Mouse (Mus musculus) left cerebral cortex, adult 2 months (tissue): ENCODE results near the gene Tmem184b. TPM values are rescaled to one million over a fixed set of nuclear protein-coding genes. Genes with fewer than 3 reads are reported as not detected.

Source experiments
- DNase-seq, 2 experiments: peaks; one replicate each; pipeline ENCODE4 v3.0.0; 2021 to 2022; ENCODE audit warnings: low spot score in 2 of 2, mixed read lengths in 1 of 2; ENCODE audit errors: extremely low spot score in 1 of 2
- H3K27ac ChIP-seq: fragments of 200-600 bp; 2 replicates; pipeline ENCODE4 v1.8.1; 2022
- H3K4me3 ChIP-seq: fragments of 200-600 bp; 2 replicates; pipeline ENCODE4 v1.8.1; 2022
- CTCF ChIP-seq: fragments of 200-600 bp; IDR thresholded peaks from 2 replicates; pipeline ENCODE4 v1.8.1; 2022; ENCODE audit warnings: antibody characterized with exemption, mild to moderate bottlenecking, moderate library complexity
- intact Hi-C: fragments of 180-260 bp; cut with DNase I; formaldehyde crosslinking; loops from one replicate; pipeline ENCODE4 v1.15.1; 2025
- total RNA-seq, 2 experiments: library from RNA; stranded (reverse); gene quantifications; 2 replicates each; pipeline ENCODE4 v1.2.3; 2021

The Tmem184b gene
- total RNA-seq, 2 experiments from 2014 or later = 73.7 to 82.2 TPM

DNA sequence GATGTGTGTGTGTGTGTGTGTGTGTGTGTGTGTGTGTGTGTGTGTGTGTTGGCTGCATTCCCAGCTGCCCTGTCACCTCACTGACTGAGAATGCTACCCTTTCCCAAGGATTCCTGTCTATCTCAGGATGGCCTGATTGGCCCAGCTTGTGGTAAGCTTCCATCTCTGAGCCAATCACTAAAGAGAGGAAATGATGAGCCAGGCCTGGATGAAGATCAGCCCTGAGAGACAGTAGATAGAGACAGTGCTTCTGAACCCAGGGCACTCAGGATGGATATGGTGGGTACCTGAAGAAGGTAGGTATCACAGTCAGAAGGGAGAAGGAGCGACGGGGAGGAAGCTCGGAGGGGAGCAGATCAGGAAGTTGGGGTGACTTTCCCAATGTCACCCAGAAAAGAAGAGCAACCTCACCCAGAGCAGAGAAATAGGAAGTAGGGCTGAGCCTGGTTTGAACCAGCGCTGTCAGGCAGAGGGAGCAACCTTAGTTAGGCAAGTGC lies 5.8 kb upstream of the Tmem184b start:
- no peak for DNase-seq
- Histone ChIP-seq H3K27ac (no peak overlapping the region), H3K4me3 (no peak overlapping the region)
- intact Hi-C loops = no loop called here
- TF ChIP-seq CTCF = no peak

DNA sequence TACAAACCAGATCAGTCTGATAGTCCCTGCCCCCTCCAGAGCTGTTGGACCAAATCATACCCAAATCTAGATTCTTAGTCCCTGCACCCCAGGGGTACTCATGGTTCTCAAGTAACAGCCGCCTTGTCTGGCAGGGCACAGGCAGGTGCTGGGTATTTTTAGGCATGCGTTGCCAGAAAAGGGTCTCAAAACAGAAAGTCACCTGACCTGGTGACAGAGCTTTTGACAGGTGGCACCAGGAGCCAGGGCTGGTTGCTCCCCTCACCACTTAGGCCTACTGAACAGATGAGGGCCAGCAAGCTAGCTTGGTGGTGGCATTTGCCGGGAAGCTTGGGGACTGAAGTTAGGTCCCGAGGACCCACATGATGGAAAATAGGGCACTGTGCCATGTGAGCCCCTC lies 3.2 kb upstream of the Tmem184b start:
- Histone ChIP-seq H3K27ac (no peak overlapping the region), H3K4me3 (no peak overlapping the region)
- TF ChIP-seq CTCF = no peak
- no peak for DNase-seq
- intact Hi-C loops = no loop called here

DNA sequence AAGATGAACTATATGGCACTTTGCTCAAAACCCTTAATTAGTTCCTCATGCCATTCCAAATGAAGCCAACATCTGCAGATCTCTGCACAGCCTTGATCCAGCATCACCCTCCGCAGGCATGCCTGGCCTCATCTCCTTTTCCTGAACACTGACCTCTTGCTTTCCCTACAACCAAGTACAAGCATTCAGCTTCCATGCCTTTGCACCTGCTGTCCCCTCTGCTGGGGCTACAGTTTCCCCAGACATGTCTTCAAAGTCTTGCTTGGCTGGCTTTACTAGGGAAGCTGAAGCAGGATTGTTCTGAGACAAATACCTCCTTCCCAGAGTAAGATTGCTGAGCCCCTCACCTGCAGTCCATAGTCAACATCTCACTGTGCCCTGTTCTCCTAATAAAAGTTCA lies 908 bp upstream of the Tmem184b start:
- no peak for TF ChIP-seq CTCF
- H3K4me3 ChIP-seq = peak overlapping the region; percentile 93; the same call in 1 of the 2 replicates
- peak overlapping the region; percentile 98 for H3K27ac ChIP-seq
- DNase-seq = no peak
- intact Hi-C loops = loop anchor here (5.0 kb wide), 1 partner anchor 63 kb away; no protein-coding TSS in a partner anchor

DNA sequence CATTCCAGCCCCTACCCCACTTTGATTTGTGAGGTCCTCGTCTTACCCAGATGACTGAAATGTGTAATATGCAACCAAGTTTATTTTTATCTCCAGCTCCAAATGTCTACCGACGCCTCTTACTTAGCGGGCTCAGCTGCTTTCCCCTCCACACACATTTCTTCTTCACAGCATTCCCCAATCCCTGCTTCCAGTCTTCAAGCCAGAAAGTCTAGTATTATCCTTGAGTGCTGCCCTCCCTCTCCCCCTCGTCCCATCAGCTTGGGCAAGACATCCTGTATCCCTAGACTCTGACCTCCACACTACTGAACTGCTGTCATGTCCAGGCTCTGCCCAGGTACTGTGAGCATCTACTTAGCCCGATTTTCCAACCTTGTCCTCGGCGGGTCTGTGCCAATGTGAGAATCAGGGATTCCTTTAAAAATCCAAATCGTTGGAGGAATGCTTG lies 418 bp upstream of the Tmem184b start:
- Histone ChIP-seq H3K27ac (peak overlapping the region; percentile 98), H3K4me3 (peak overlapping the region; percentile 93)
- intact Hi-C loops = loop anchor here (2.0 to 5.0 kb wide), 5 partner anchors 23 to 75 kb away; partner anchors contain the start of gene Pla2g6
- no peak for DNase-seq
- no peak for TF ChIP-seq CTCF

DNA sequence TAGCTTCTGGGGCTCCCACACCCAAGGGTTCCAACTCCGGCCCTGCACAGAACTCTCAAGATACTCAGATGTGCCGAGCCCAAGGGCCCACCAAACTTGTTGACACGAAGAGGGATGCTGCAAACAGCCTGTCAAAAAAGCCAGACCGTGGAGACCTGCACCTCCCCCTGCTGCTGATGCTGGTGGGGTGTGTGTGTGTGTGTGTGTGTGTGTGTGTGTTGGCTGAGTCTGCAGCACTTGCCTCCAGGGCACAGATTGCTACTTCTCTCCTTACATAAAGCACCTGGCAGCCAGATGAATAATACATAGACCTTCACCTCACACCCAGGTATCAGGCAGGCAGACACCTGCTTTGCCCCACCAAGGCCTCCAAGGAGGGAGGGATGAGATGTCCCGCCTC lies 1.2 kb downstream of the Tmem184b start:
- H3K27ac ChIP-seq = peak overlapping the region; percentile 98
- no peak for TF ChIP-seq CTCF
- DNase-seq = no peak
- H3K4me3 ChIP-seq = peak overlapping the region; percentile 93
- intact Hi-C loops = loop anchor here (2.0 to 5.0 kb wide), 5 partner anchors 21 to 73 kb away; partner anchors contain the start of gene Pla2g6

DNA sequence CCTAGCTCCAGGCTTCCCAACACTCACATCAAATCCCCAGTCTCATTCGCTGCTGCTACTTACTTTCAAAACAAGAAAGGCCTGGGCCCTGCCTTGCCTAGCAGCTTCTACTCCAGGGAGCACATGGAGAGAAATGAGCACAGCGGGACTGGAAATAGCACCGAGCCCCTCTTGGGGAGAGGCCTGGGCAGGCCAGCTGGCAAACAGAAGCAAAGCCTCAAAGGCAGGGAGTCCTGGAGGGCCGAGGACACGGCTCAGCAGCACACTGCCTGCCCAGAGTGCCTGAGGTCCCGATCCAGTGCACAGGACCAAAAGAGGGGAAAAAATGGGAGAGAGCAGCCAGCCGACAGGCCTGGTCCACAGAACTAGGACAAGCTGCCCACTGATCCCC lies 2.4 kb downstream of the Tmem184b start:
- Histone ChIP-seq H3K4me3 (peak overlapping the region; percentile 30), H3K27ac (peak overlapping the region; percentile 74)
- intact Hi-C loops = loop anchor here (5.0 kb wide), 1 partner anchor 66 kb away; no protein-coding TSS in a partner anchor
- DNase-seq = no peak
- TF ChIP-seq CTCF = no peak

DNA sequence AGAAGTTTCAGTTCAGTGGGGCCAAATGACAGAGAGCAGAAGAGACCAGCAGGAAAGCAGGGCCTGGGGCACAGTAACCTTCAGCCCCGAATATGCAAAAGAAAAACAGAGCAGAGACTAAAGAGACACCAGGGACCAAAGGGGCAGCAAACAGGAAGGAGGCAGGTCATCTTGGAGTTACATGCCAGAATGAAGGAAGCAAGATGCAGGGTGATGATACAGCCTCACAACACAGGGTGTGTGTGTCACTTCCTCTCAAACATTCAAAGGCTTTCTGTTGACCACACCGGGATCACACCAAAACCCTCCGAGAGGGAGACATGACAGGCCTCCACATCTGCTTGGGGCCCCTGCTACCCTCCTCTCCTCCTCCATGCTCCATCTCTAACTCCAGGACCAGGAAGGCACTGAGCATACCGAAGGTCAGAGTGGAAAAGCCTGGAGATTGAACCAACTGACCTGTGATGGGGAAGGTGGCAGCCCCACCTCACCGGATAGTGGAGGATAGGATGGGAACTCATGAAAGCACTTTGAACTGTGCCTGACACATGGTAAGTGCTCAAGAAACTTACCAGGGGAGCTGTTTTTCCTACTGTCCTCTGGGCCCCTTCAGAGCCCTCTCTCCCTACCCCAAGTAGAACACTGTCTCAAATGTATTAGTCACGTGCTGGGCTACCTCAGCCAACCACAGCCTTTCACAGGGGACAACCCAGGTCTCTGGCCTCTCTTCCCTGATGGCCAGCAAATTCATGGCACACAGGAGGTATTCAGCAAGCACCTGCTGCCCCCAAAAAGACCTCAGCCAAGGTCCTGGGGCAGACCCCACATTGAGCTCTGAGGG lies 3.0 kb downstream of the Tmem184b start:
- peak overlapping the region; percentile 74 for H3K27ac ChIP-seq
- no peak for DNase-seq
- no peak for TF ChIP-seq CTCF
- H3K4me3 ChIP-seq = peak overlapping the region; percentile 30; the same call in 1 of the 2 replicates
- intact Hi-C loops = loop anchor here (5.0 kb wide), 1 partner anchor 67 kb away; no protein-coding TSS in a partner anchor

DNA sequence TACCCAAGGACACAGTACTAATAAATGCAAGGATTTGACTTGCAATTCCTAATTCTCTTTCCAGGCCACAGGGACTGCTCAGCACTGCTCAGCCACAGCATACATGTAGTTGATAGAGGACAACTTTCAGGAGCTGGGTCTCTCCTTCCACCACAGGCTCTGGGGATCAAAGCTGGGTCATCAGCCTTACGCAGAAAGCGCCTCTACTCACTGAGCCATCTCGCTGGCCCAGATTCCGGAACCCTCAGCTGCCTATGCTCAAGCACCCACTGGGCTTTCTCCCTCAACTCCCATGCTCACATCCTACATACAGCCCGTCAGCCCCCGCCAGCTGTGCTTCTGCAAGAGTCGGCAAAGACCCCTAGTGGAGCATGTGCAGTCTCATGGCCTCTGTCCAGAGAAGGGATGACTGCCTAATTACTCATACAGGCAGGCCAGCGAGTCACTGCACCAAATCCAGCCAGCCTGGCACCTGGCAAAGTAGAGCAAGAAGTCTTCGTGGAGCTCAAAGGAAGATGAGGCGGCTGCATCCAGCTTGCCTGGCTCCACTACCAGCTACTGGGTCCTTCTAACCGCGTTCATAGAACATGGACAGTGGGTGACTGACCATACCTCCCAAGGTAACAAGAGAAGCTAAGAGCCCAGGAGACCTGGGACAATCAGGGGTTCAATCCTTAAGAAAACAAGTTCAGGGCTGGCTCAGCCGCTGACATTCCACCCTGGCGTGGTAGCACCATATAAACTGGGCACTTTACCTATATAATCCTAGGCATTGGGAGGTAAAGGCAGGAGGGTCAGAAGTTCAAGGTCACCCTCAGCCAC lies 3.9 kb downstream of the Tmem184b start:
- intact Hi-C loops = loop anchor here (5.0 kb wide), 1 partner anchor 68 kb away; no protein-coding TSS in a partner anchor
- TF ChIP-seq CTCF = no peak
- Histone ChIP-seq H3K4me3 (no peak overlapping the region), H3K27ac (no peak overlapping the region; the same call in 1 of the 2 replicates)
- no peak for DNase-seq

DNA sequence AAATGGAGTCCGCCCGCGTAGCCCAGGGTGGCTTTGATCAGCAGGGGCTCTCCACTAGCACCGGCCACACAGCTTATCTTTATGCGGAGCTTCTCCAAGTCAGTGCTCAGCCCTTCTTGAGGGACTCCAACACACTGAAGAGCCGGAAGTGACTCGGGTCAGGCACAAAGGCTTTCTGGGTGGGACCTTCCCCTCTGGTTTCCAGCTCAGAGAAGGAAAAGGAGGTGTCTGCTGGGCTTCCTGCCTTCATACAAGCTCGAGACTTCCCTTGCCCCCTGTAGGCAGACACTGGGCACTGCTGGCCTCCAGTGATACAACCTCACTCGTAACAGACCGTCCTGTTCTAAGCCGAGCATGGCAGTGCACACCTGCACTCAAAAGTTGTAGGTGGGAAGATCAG lies 6.6 kb downstream of the Tmem184b start:
- TF ChIP-seq CTCF = peak; percentile 49
- H3K4me3 ChIP-seq = peak overlapping the region; percentile 7; the same call in 1 of the 2 replicates
- intact Hi-C loops = no loop called here
- H3K27ac ChIP-seq = peak overlapping the region; percentile 53; the same call in 1 of the 2 replicates
- DNase-seq = no peak

DNA sequence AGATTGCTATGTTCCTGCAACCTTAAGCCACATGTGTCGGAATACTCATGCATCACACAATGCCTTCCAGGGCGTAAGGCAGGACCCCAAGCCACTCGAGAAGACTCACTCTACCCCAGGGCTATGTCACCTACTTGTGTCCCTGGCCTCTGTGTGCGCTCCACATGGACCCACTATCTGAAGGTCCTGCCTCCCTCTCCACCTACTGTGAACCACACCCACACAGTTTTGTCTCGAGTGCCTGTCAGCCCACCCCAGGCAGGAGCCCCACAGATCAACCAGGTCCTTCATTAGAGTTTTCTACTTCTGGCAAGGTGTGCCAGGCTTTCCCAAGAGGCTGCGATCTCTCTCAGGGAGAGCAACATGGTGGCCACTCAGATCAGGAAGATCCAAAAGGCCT lies 8.1 kb downstream of the Tmem184b start:
- intact Hi-C loops = no loop called here
- H3K27ac ChIP-seq = no peak overlapping the region; the same call in 1 of the 2 replicates
- TF ChIP-seq CTCF = no peak
- peak overlapping the region; percentile 7; the same call in 1 of the 2 replicates for H3K4me3 ChIP-seq
- DNase-seq = no peak

DNA sequence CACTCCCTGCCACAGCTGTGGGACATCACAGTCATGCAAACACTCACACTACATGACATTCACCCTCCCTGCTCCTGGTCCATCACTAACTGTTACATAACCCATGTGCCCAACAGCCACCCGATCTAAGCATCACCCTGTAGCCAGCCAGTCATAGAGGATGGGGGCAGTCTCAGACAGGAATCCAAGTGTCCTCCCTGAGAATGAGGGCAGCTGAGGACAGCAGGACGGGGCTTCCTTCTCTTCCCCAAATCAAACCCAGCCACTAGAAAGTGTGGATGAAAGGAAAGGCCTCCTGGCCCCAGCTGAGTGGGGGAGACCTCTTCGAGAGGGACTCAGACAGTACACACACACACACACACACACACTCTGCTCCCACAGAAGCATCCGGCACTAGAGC lies 8.5 kb downstream of the Tmem184b start:
- H3K4me3 ChIP-seq = no peak overlapping the region
- no peak for DNase-seq
- TF ChIP-seq CTCF = no peak
- no peak overlapping the region for H3K27ac ChIP-seq
- intact Hi-C loops = no loop called here

DNA sequence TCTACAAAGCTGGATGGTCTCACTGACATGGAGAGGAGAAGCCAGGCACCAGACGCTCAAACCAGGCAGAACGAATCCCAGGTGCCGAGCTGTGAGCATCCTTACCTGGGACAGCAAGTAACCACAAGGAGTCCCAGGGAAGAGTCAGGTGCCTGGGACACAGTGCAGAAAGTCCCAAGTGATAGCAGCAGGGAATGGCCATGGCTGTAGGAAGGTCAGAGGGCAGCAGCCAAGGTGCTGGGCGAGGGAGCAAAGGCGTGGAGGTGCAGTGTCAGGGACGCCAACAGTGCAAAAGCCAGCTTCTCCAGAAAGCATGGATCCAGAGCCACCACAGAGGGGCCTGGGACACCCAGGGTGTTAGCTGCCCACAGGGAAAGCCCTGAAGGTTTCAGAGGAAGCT lies 10.3 kb downstream of the Tmem184b start:
- H3K27ac ChIP-seq = no peak overlapping the region
- no peak for DNase-seq
- intact Hi-C loops = no loop called here
- TF ChIP-seq CTCF = no peak
- H3K4me3 ChIP-seq = no peak overlapping the region
